Mouse (Mus musculus) kidney, postnatal 36 days (tissue): Measurements from ENCODE around the gene Npc2.

Experiments
- DNase-seq, 2 experiments: peaks; one replicate each; pipeline ENCODE4 v3.0.0; 2021 to 2022; ENCODE audit warnings: mixed read lengths in 2 of 2

Gene Npc2

GRCm38 (mm10) chr12:84772726-84773441 is at the start of gene Npc2, which contains the start of gene Isca2:
TSS of gene Npc2 (minus strand) at chr12:84773152.
TSS of gene Isca2 (plus strand) at chr12:84773251.
- peak; percentile 98 to 99 for DNase-seq

- no peak for DNase-seq
Observed at GRCm38 (mm10) chr12:84819236-84820168, 46.5 kb upstream of the Npc2 start.

GRCm38 (mm10) chr12:84818496-84818895 is 45.5 kb upstream of the Npc2 start:
- DNase-seq = no peak

GRCm38 (mm10) chr12:84814663-84815325 is 41.8 kb upstream of the Npc2 start:
- DNase-seq = no peak

- no peak for DNase-seq
Observed at GRCm38 (mm10) chr12:84813773-84814172, 40.8 kb upstream of the Npc2 start.

GRCm38 (mm10) chr12:84812004-84812403 is 39.1 kb upstream of the Npc2 start:
- DNase-seq = peak; percentile 12 to 37

GRCm38 (mm10) chr12:84811510-84811909 is 38.6 kb upstream of the Npc2 start:
- DNase-seq = peak in 1 of 2 experiments; percentile 17

- DNase-seq = no peak
Observed at GRCm38 (mm10) chr12:84810810-84811209, 37.9 kb upstream of the Npc2 start.

GRCm38 (mm10) chr12:84809033-84809432 is 36.1 kb upstream of the Npc2 start:
- no peak for DNase-seq

GRCm38 (mm10) chr12:84807351-84807750 is 34.4 kb upstream of the Npc2 start:
- no peak for DNase-seq

GRCm38 (mm10) chr12:84806726-84807125 is 33.8 kb upstream of the Npc2 start:
- DNase-seq = no peak

- no peak for DNase-seq
Observed at GRCm38 (mm10) chr12:84806010-84806409, 33.1 kb upstream of the Npc2 start.

- DNase-seq = peak; percentile 13 to 27
Observed at GRCm38 (mm10) chr12:84805228-84805842, 32.4 kb upstream of the Npc2 start.

GRCm38 (mm10) chr12:84802625-84803024 is 29.7 kb upstream of the Npc2 start:
- DNase-seq = no peak

GRCm38 (mm10) chr12:84801532-84802110 is 28.7 kb upstream of the Npc2 start:
- DNase-seq = no peak

- peak in 1 of 2 experiments; percentile 18 for DNase-seq
Observed at GRCm38 (mm10) chr12:84800419-84800818, 27.5 kb upstream of the Npc2 start.

GRCm38 (mm10) chr12:84799086-84799485 is 26.1 kb upstream of the Npc2 start:
- DNase-seq = no peak

- no peak for DNase-seq
Observed at GRCm38 (mm10) chr12:84794647-84795046, 21.7 kb upstream of the Npc2 start.

- DNase-seq = no peak
Observed at GRCm38 (mm10) chr12:84792629-84793028, 19.7 kb upstream of the Npc2 start.

GRCm38 (mm10) chr12:84790853-84791252 is 17.9 kb upstream of the Npc2 start:
- DNase-seq = no peak

- DNase-seq = no peak
Observed at GRCm38 (mm10) chr12:84786091-84786490, 13.1 kb upstream of the Npc2 start.
